Mouse (Mus musculus): Measurements from ENCODE around the gene Ppm1m.

DNA sequence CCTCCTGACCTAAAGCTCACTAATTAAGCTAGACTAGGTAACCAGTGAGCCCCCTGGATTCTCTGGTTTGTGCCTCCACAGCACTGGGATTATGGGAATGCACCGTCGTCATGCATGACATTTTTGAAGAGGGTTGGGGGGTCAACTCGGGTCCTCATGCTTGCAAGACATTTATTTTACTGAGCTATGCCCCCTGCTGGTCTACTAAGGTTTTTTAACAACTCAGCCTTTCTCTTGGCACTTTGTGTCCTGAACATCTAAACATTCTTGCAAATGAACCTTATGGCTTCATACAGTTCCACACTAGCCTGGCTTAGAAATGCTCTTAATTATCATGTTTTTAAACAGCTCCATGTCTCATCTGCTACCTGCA, 31.2 kb upstream of the Ppm1m start:
- TF ChIP-seq POLR2A (IDR thresholded peaks at IDR 0.05; ENCODE audit: low read depth, low read length), result no peak
- TF ChIP-seq CTCF (IDR thresholded peaks at IDR 0.05; ENCODE audit: borderline replicate concordance, insufficient read depth, low read length), result no peak
